8 mouse cellular contexts compared by ENCODE assay signal in the genomic region with DNA sequence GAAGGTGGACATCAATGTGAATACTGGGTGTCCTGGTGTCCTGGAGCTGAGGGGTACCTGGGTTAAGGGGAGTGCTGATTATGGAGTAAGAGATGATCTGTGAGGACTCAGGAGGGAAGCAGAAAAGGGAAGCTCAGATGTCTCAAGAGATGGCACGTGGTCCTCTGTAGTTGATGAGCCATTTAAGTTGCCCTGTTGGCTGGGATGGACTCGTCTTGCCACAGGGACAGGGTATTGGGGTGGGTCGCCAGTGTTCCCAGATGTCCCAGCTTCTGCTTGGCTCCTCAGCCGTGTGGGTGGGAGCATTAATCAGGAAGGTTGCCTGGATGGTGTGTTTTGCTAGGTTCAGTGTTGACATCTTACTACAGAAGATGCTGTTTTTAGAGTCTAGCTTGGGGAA. TPM values are rescaled to one million over a fixed set of nuclear protein-coding genes. Genes with fewer than 3 reads are reported as not detected.
DNase-seq lines count a peak whose midpoint lies in the region; ATAC-seq and TF ChIP-seq lines count a peak whose summit lies in the region.

No protein-coding gene starts in this region.

- H3K9me3 ChIP-seq in midbrain, embryonic 12.5 days: no peaks in the 10 kb centered on the region
- no peaks in the 10 kb centered on the region for H3K9me3 ChIP-seq in midbrain, embryonic 11.5 days (ENCODE audit: control insufficient read depth, low read length)

- intact Hi-C loops in heart, postnatal 10 days (cut with DNase I): loop anchor here (5.0 kb wide), 1 partner anchor 109 kb away; a partner anchor contains a TSS

- TF ChIP-seq CTCF in embryonic fibroblast, embryonic 13.5 days (IDR thresholded peaks at IDR 0.05; ENCODE audit: borderline replicate concordance, insufficient read depth, low read length): no peak

- H3K4me3 ChIP-seq in midbrain, embryonic 12.5 days: 0 out of 2 replicates have a peak overlapping the region, but pooled peaks have one; percentile 3
- H3K4me3 ChIP-seq in midbrain, embryonic 11.5 days (ENCODE audit: low read depth, low read length): no peak overlapping the region
- no peak overlapping the region for H3K4me3 ChIP-seq in embryonic fibroblast, embryonic 13.5 days (ENCODE audit: insufficient read depth, low read length)

- peaks cover 25% of the 10 kb centered on the region for H3K4me1 ChIP-seq in midbrain, embryonic 12.5 days
- peaks cover 8% of the 10 kb centered on the region for H3K4me1 ChIP-seq in midbrain, embryonic 11.5 days (ENCODE audit: control insufficient read depth, insufficient read depth, low read length)
- peaks cover 10% of the 10 kb centered on the region for H3K4me1 ChIP-seq in embryonic fibroblast, embryonic 13.5 days (ENCODE audit: control insufficient read depth, insufficient read depth, low read length)

- peaks cover 18% of the 10 kb centered on the region; the same call in 1 of the 2 replicates for H3K36me3 ChIP-seq in midbrain, embryonic 12.5 days
- H3K36me3 ChIP-seq in midbrain, embryonic 11.5 days (ENCODE audit: control insufficient read depth, insufficient read depth, low read length): peaks cover 3% of the 10 kb centered on the region; the same call in 1 of the 2 replicates

- no peak overlapping the region for H3K9ac ChIP-seq in midbrain, embryonic 12.5 days (replicated peaks)
- H3K9ac ChIP-seq in midbrain, embryonic 11.5 days (ENCODE audit: low read length): no peak overlapping the region

- no peak overlapping the region for H3K4me2 ChIP-seq in midbrain, embryonic 12.5 days (replicated peaks)
- no peak overlapping the region for H3K4me2 ChIP-seq in midbrain, embryonic 11.5 days

- no peaks in the 10 kb centered on the region for H3K27me3 ChIP-seq in midbrain, embryonic 12.5 days
- no peaks in the 10 kb centered on the region for H3K27me3 ChIP-seq in midbrain, embryonic 11.5 days (ENCODE audit: control insufficient read depth, insufficient read depth, low read length)

- no peak overlapping the region for H3K27ac ChIP-seq in midbrain, embryonic 12.5 days (replicated peaks)
- H3K27ac ChIP-seq in midbrain, embryonic 11.5 days (ENCODE audit: low read depth, low read length): no peak overlapping the region
- peak overlapping the region; percentile 30; the same call in 1 of the 2 replicates for H3K27ac ChIP-seq in embryonic fibroblast, embryonic 13.5 days (ENCODE audit: insufficient read depth, low read length)

- peak; percentile 94 for DNase-seq in heart, adult 11 months
- no peak for DNase-seq in heart, postnatal 4 days
- no peak for DNase-seq in midbrain, embryonic 11.5 days (ENCODE audit: low spot score, missing footprints)
- DNase-seq in layer of hippocampus, adult 18-20 months (ENCODE audit: low spot score in 2 of 2): no peak
- no peak for DNase-seq in heart, postnatal 10 days

- WGBS in midbrain, embryonic 12.5 days: 85% methylated on average over 4 of the region's 4 CpGs
- 86% methylated on average over 4 of the region's 4 CpGs for WGBS in midbrain, embryonic 11.5 days

- no peak for ATAC-seq in midbrain, embryonic 12.5 days (ENCODE audit: low FRiP score, low read depth)
- ATAC-seq in midbrain, embryonic 11.5 days (ENCODE audit: low FRiP score): no peak
- peak; percentile 49 for ATAC-seq in megakaryocyte, adult 5-6 weeks (ENCODE audit: poor library complexity, severe bottlenecking)

- peak; percentile 5; the same call in 1 of the 2 replicates for TF ChIP-seq POLR2A in embryonic fibroblast, embryonic 13.5 days (IDR thresholded peaks at IDR 0.05; ENCODE audit: low read depth, low read length)

RNA-seq across cellular contexts. Expression of a gene that starts 2.2 kb away (rescaled TPM):
- total RNA-seq in heart, postnatal 4 days (2021): 10 to 100 TPM; 78.9 to 84.2 TPM
- polyA plus RNA-seq in midbrain, embryonic 12.5 days (2016; fragmentation: Nextera tagmentation; extraction: Ambion mirVana): 130 and 136 TPM in 2 replicates
- 113 and 128 TPM in 2 replicates for polyA plus RNA-seq in midbrain, embryonic 11.5 days (2014; fragmentation: Nextera tagmentation; extraction: Ambion mirVana)
- 73.1 and 74.4 TPM in 2 replicates for polyA plus RNA-seq in embryonic fibroblast, embryonic 13.5 days (2011; ENCODE audit: insufficient read length, low read depth, missing spikeins)
- 99.7 and 101 TPM in 2 replicates for total RNA-seq in megakaryocyte, adult 5-6 weeks (2015)
- 131 and 143 TPM in 2 replicates for total RNA-seq in megakaryocyte, adult 5-6 weeks (2017)
- 100 to 1,000 TPM in 1 of 2 experiments, 10 to 100 TPM in 1; 97.4 to 106 TPM for total RNA-seq in layer of hippocampus, adult 18-20 months (2021)
- 10 to 100 TPM; 84.8 to 91.3 TPM for total RNA-seq in heart, postnatal 10 days (2021)

RNA-seq across cellular contexts. Expression of a gene that starts 6.2 kb away (rescaled TPM):
- 10 to 100 TPM; 49.4 to 49.5 TPM for total RNA-seq in heart, postnatal 4 days (2021)
- 31.9 and 36.0 TPM in 2 replicates for polyA plus RNA-seq in midbrain, embryonic 12.5 days (2016; fragmentation: Nextera tagmentation; extraction: Ambion mirVana)
- polyA plus RNA-seq in midbrain, embryonic 11.5 days (2014; fragmentation: Nextera tagmentation; extraction: Ambion mirVana): 37.7 and 41.9 TPM in 2 replicates
- 441 and 484 TPM in 2 replicates for polyA plus RNA-seq in embryonic fibroblast, embryonic 13.5 days (2011; ENCODE audit: insufficient read length, low read depth, missing spikeins)
- total RNA-seq in megakaryocyte, adult 5-6 weeks (2015): not detected in 2 replicates
- total RNA-seq in megakaryocyte, adult 5-6 weeks (2017): 1.2 TPM in 2 replicates
- 1 to 10 TPM; 5.6 to 6.9 TPM for total RNA-seq in layer of hippocampus, adult 18-20 months (2021)
- 10 to 100 TPM; 66.0 to 66.1 TPM for total RNA-seq in heart, postnatal 10 days (2021)

RNA-seq across cellular contexts. Expression of a gene that starts 14.0 kb away (rescaled TPM):
- total RNA-seq in heart, postnatal 4 days (2021): 10 to 100 TPM; 32.8 to 33.2 TPM
- 8.4 and 9.8 TPM in 2 replicates for polyA plus RNA-seq in midbrain, embryonic 12.5 days (2016; fragmentation: Nextera tagmentation; extraction: Ambion mirVana)
- polyA plus RNA-seq in midbrain, embryonic 11.5 days (2014; fragmentation: Nextera tagmentation; extraction: Ambion mirVana): 8.6 and 10.7 TPM in 2 replicates
- polyA plus RNA-seq in embryonic fibroblast, embryonic 13.5 days (2011; ENCODE audit: insufficient read length, low read depth, missing spikeins): 38.5 and 41.4 TPM in 2 replicates
- total RNA-seq in megakaryocyte, adult 5-6 weeks (2015): 9.8 and 10.8 TPM in 2 replicates
- total RNA-seq in megakaryocyte, adult 5-6 weeks (2017): 10.5 and 11.3 TPM in 2 replicates
- total RNA-seq in layer of hippocampus, adult 18-20 months (2021): 10 to 100 TPM; 85.4 to 86.9 TPM
- total RNA-seq in heart, postnatal 10 days (2021): 10 to 100 TPM; 35.3 to 36.0 TPM

RNA-seq across cellular contexts. Expression of a gene that starts 20.9 kb away (rescaled TPM):
- 10 to 100 TPM; 58.2 to 59.4 TPM for total RNA-seq in heart, postnatal 4 days (2021)
- polyA plus RNA-seq in midbrain, embryonic 12.5 days (2016; fragmentation: Nextera tagmentation; extraction: Ambion mirVana): 206 and 218 TPM in 2 replicates
- 146 and 157 TPM in 2 replicates for polyA plus RNA-seq in midbrain, embryonic 11.5 days (2014; fragmentation: Nextera tagmentation; extraction: Ambion mirVana)
- polyA plus RNA-seq in embryonic fibroblast, embryonic 13.5 days (2011; ENCODE audit: insufficient read length, low read depth, missing spikeins): 74.3 and 91.9 TPM in 2 replicates
- total RNA-seq in megakaryocyte, adult 5-6 weeks (2015): 65.8 and 69.8 TPM in 2 replicates
- 93.7 and 95.6 TPM in 2 replicates for total RNA-seq in megakaryocyte, adult 5-6 weeks (2017)
- 10 to 100 TPM; 70.4 to 79.3 TPM for total RNA-seq in layer of hippocampus, adult 18-20 months (2021)
- 10 to 100 TPM; 49.9 to 50.6 TPM for total RNA-seq in heart, postnatal 10 days (2021)

RNA-seq across cellular contexts. Expression of a gene that starts 29.9 kb away (rescaled TPM):
- under 1 TPM; 0.14 to 0.20 TPM for total RNA-seq in heart, postnatal 4 days (2021)
- 0.51 and 0.57 TPM in 2 replicates for polyA plus RNA-seq in midbrain, embryonic 12.5 days (2016; fragmentation: Nextera tagmentation; extraction: Ambion mirVana)
- 0.34 and 0.59 TPM in 2 replicates for polyA plus RNA-seq in midbrain, embryonic 11.5 days (2014; fragmentation: Nextera tagmentation; extraction: Ambion mirVana)
- 0.14 TPM in 1 of 2 replicates, not detected in the other for polyA plus RNA-seq in embryonic fibroblast, embryonic 13.5 days (2011; ENCODE audit: insufficient read length, low read depth, missing spikeins)
- total RNA-seq in megakaryocyte, adult 5-6 weeks (2015): 0.93 and 1.4 TPM in 2 replicates
- 0.66 and 1.1 TPM in 2 replicates for total RNA-seq in megakaryocyte, adult 5-6 weeks (2017)
- under 1 TPM; 0.30 to 0.35 TPM for total RNA-seq in layer of hippocampus, adult 18-20 months (2021)
- under 1 TPM; 0.20 to 0.34 TPM for total RNA-seq in heart, postnatal 10 days (2021)

Comparison
In these comparisons a context has a peak if more than half of its experiments do, and no peak if none do; other contexts are left out.
1. RNA of a gene that starts 6.2 kb away (total RNA-seq): 66.0 to 66.1 TPM in heart, postnatal 10 days and 49.4 to 49.5 TPM in heart, postnatal 4 days; 5.6 to 6.9 TPM in layer of hippocampus, adult 18-20 months and 1.2 TPM in megakaryocyte, adult 5-6 weeks; every median in the first group is over 4 times any median in the second.